Mouse (Mus musculus) gastrocnemius, adult 2 months (tissue): ENCODE data around the gene Med28. TPM values are rescaled to one million over a fixed set of nuclear protein-coding genes. Genes with fewer than 3 reads are reported as not detected.

Experiments
- DNase-seq: peaks from one replicate; pipeline ENCODE4 v3.0.0; 2022
- H3K27ac ChIP-seq: fragments of 200-600 bp; 2 replicates; pipeline ENCODE4 v1.8.1; 2022; ENCODE audit warnings: mild to moderate bottlenecking
- H3K4me3 ChIP-seq: fragments of 200-600 bp; 2 replicates; pipeline ENCODE4 v1.8.1; 2022; ENCODE audit warnings: mild to moderate bottlenecking, moderate library complexity
- CTCF ChIP-seq: fragments of 200-600 bp; IDR thresholded peaks from 2 replicates; pipeline ENCODE4 v1.8.1; 2022; ENCODE audit warnings: antibody characterized with exemption, mild to moderate bottlenecking, moderate library complexity
- intact Hi-C: fragments of 180-260 bp; cut with DNase I; formaldehyde crosslinking; loops from one replicate; pipeline ENCODE4 v1.15.1; 2025
- total RNA-seq, 2 experiments: library from RNA; stranded (reverse); gene quantifications; 2 replicates each; pipeline ENCODE4 v1.2.3; 2021

The Med28 gene
- total RNA-seq, 2 experiments from 2014 or later: 45.6 to 63.5 TPM

DNA sequence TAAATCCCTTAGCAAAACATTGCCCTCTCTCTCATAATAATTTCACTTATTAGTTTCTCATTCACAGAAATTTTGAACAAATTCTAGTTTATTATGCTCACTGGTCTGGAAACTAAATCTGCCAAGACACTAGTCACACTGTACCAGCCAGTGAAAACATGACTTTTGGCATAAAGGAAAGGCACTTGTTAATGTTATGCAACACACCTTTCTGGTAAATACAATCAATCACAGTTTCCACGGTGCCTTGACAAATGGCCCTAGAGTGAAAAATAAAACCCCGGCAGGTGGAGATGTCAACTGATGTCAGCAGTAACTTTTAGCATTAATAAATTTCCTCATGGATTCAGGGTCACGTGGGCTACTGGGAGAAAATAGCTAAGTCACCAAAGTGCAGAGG, 56.7 kb downstream of the Med28 start:
- intact Hi-C loops: no loop called here
- DNase-seq: no peak
- TF ChIP-seq CTCF: no peak
- no peak overlapping the region for H3K4me3 ChIP-seq
- H3K27ac ChIP-seq: no peak overlapping the region

DNA sequence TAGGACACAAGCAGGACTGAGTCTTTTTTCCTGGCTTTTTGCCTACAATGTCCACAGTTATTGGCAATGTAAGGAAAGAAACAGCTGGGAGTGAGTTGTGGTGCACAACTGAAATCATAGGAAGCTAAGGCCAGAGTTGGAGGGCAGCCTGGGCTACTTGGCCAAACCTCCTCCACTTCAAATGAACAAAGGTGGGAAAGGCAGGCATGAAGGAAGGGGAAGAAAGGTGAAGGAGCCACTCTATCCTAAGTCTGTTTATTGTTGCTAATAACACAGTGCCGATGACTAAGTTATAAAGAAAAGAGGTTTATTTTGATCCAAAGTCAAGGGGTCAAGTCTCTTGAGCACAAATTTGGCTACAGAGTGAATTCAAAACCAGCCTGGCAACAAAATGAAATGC, 57.3 kb downstream of the Med28 start:
- TF ChIP-seq CTCF: no peak
- no peak overlapping the region for H3K4me3 ChIP-seq
- DNase-seq: no peak
- intact Hi-C loops: no loop called here
- H3K27ac ChIP-seq: peak overlapping the region; percentile 57

Other genes starting within 250 kb of the Med28 start
- 10 to 100 TPM; 45.6 to 52.9 TPM for gene Qdpr, start 70.0 kb upstream of the Med28 start, total RNA-seq
- not detected for gene Clrn2, start 66.5 kb upstream of the Med28 start, total RNA-seq
- 10 to 100 TPM; 54.2 to 54.5 TPM for gene Lap3, start 26.9 kb upstream of the Med28 start, total RNA-seq
- under 1 TPM; 0.41 to 0.61 TPM for gene Fam184b, start 119.4 kb downstream of the Med28 start, total RNA-seq
- gene Ncapg, start 149.7 kb downstream of the Med28 start, total RNA-seq: not detected